In genomic region chr6:112973786-112974720, GRCm38 (mm10) we compare ENCODE assay signal across 9 mouse cellular contexts. TPM values are rescaled to one million over a fixed set of nuclear protein-coding genes. Genes with fewer than 3 reads are reported as not detected.
A peak's percentile ranks its signal among the peaks of the same experiment; 100 is the strongest.
DNase-seq lines count a peak whose midpoint lies in the region; ATAC-seq and TF ChIP-seq lines count a peak whose summit lies in the region.
"Had no signal": no experiment of that assay in that cellular context is flagged by ENCODE, and none has a peak within 500 bp of the region (broad histone marks: within the 10 kb centered on the region; RNA-seq: fewer than 3 reads in every experiment).

No protein-coding gene starts in this region.

- no peaks in the 10 kb centered on the region for H3K27me3 ChIP-seq in lung, embryonic 14.5 days (ENCODE audit: insufficient read depth, low read length)
- H3K27me3 ChIP-seq in hindbrain, embryonic 14.5 days (ENCODE audit: control insufficient read depth, insufficient read depth, low read length), result no peaks in the 10 kb centered on the region
- H3K27me3 ChIP-seq in neural tube, embryonic 12.5 days (replicated peaks), result no peaks in the 10 kb centered on the region

- no peaks in the 10 kb centered on the region for H3K36me3 ChIP-seq in lung, embryonic 14.5 days (ENCODE audit: insufficient read depth)
- H3K36me3 ChIP-seq in hindbrain, embryonic 14.5 days (replicated peaks; ENCODE audit: control insufficient read depth, insufficient read depth), result no peaks in the 10 kb centered on the region
- H3K36me3 ChIP-seq in neural tube, embryonic 12.5 days, result no peaks in the 10 kb centered on the region

- H3K9ac ChIP-seq in lung, embryonic 14.5 days, result no peak overlapping the region
- H3K9ac ChIP-seq in hindbrain, embryonic 14.5 days, result peak overlapping the region; percentile 40; the same call in 1 of the 2 replicates
- no peak overlapping the region for H3K9ac ChIP-seq in neural tube, embryonic 12.5 days

- H3K4me1 ChIP-seq in lung, embryonic 14.5 days (ENCODE audit: insufficient read depth), result peaks cover 20% of the 10 kb centered on the region
- H3K4me1 ChIP-seq in hindbrain, embryonic 14.5 days (replicated peaks; ENCODE audit: control insufficient read depth, insufficient read depth, low read length), result peaks cover 56% of the 10 kb centered on the region
- peaks cover 45% of the 10 kb centered on the region for H3K4me1 ChIP-seq in neural tube, embryonic 12.5 days

- no peak for TF ChIP-seq CTCF in lung, embryonic 14.5 days (IDR thresholded peaks at IDR 0.05; ENCODE audit: low read depth)

- 48% methylated on average over 19 of the region's 19 CpGs for WGBS in lung, embryonic 14.5 days
- 33% methylated on average over 19 of the region's 19 CpGs for WGBS in hindbrain, embryonic 14.5 days
- 49% methylated on average over 19 of the region's 19 CpGs for WGBS in neural tube, embryonic 12.5 days

- H3K4me3 ChIP-seq in lung, embryonic 14.5 days (ENCODE audit: low read depth, low read length), result no peak overlapping the region
- H3K4me3 ChIP-seq in hindbrain, embryonic 14.5 days (replicated peaks; ENCODE audit: low read length), result no peak overlapping the region
- no peak overlapping the region for H3K4me3 ChIP-seq in neural tube, embryonic 12.5 days

- no peaks in the 10 kb centered on the region for H3K9me3 ChIP-seq in lung, embryonic 14.5 days (ENCODE audit: low read depth, low read length)
- H3K9me3 ChIP-seq in hindbrain, embryonic 14.5 days (ENCODE audit: control insufficient read depth, low read length), result no peaks in the 10 kb centered on the region
- H3K9me3 ChIP-seq in neural tube, embryonic 12.5 days, result no peaks in the 10 kb centered on the region

- peak overlapping the region; percentile 68 for H3K27ac ChIP-seq in lung, embryonic 14.5 days (ENCODE audit: low read depth)
- peak overlapping the region; percentile 89 for H3K27ac ChIP-seq in hindbrain, embryonic 14.5 days
- 0 out of 2 replicates have a peak overlapping the region, but pooled peaks have one; percentile 50 for H3K27ac ChIP-seq in neural tube, embryonic 12.5 days

- peak overlapping the region; percentile 48 for H3K4me2 ChIP-seq in lung, embryonic 14.5 days
- peak overlapping the region; percentile 23; the same call in 1 of the 2 replicates for H3K4me2 ChIP-seq in hindbrain, embryonic 14.5 days (replicated peaks)
- peak overlapping the region; percentile 51 for H3K4me2 ChIP-seq in neural tube, embryonic 12.5 days (replicated peaks)

- ATAC-seq in lung, embryonic 14.5 days (ENCODE audit: insufficient read depth), result 0 out of 2 replicates have a peak, but pooled peaks have one; percentile 30
- ATAC-seq in hindbrain, embryonic 14.5 days (ENCODE audit: low FRiP score), result no peak
- no peak for ATAC-seq in neural tube, embryonic 12.5 days (ENCODE audit: low FRiP score, low read depth)
- ATAC-seq: inflammation-experienced regulatory T-cells, adult 6 months had no signal

- peak; percentile 52 for DNase-seq in lung, embryonic 14.5 days
- no peak for DNase-seq in lung, postnatal 25 days (ENCODE audit: low spot score)
- DNase-seq in embryo, embryonic 9.5 days (ENCODE audit: extremely low spot score), result peak; percentile 41
- no peak for DNase-seq in hindbrain, embryonic 14.5 days (ENCODE audit: low spot score)
- no peak for DNase-seq in gastrocnemius, postnatal 36 days
- DNase-seq in thymus, postnatal 4 days, result no peak
- DNase-seq in adrenal gland, postnatal 25 days, result no peak

- intact Hi-C loops in gastrocnemius, postnatal 36 days (cut with DNase I), result no loop called here

RNA-seq across cellular contexts. Expression of gene Srgap3, which starts 27.0 kb away (rescaled TPM):
- polyA plus RNA-seq in lung, embryonic 14.5 days (2014; fragmentation: Nextera tagmentation; extraction: Ambion mirVana), result 5.0 and 5.5 TPM in 2 replicates
- polyA plus RNA-seq in hindbrain, embryonic 14.5 days (2014; fragmentation: Nextera tagmentation; extraction: Ambion mirVana), result 49.9 and 50.7 TPM in 2 replicates
- 37.0 and 39.3 TPM in 2 replicates for polyA plus RNA-seq in neural tube, embryonic 12.5 days (2016; fragmentation: Nextera tagmentation; extraction: Ambion mirVana)
- 1 to 10 TPM; 1.2 to 1.3 TPM for total RNA-seq in gastrocnemius, postnatal 36 days (2021)
- 22.0 and 25.1 TPM in 2 replicates for total RNA-seq in adrenal gland, postnatal 25 days (2021)

Comparison
In these comparisons a context has a peak if more than half of its experiments do, and no peak if none do; other contexts are left out.
1. DNase-seq: peak in lung, embryonic 14.5 days (single experiment) and embryo, embryonic 9.5 days (single experiment); none in lung, postnatal 25 days (single experiment), hindbrain, embryonic 14.5 days (single experiment), gastrocnemius, postnatal 36 days (0 of 2), thymus, postnatal 4 days (single experiment) and adrenal gland, postnatal 25 days (single experiment).
2. Peak in every context shown above with its lines, with median percentiles within 50 percentile points of each other: H3K27ac ChIP-seq and H3K4me2 ChIP-seq.